Mouse (Mus musculus): Measurements from ENCODE around the gene Ppp1r13b.

The Ppp1r13b gene

GRCm38 (mm10) chr12:111790090-111790489, 117.8 kb downstream of the Ppp1r13b start:
- DNase-seq: no peak

GRCm38 (mm10) chr12:111787015-111787414, 120.9 kb downstream of the Ppp1r13b start:
- DNase-seq: no peak

- DNase-seq: no peak
Observed at GRCm38 (mm10) chr12:111785174-111785573, 122.7 kb downstream of the Ppp1r13b start.

- DNase-seq: no peak
Observed at GRCm38 (mm10) chr12:111779544-111779943, 128.4 kb downstream of the Ppp1r13b start.

Measured in cerebellum, adult 9-11 months (tissue).